Mouse (Mus musculus) cerebellum, adult 11 months (tissue): ENCODE data around the gene 1700028K03Rik.
A peak's percentile ranks its signal among the peaks of the same experiment; 100 is the strongest.

Experiments used
- DNase-seq: peaks from one replicate; pipeline ENCODE4 v3.0.0; 2022

Gene 1700028K03Rik

GRCm38 (mm10) chr5:107545927-107546326 lies 11.4 kb downstream of the 1700028K03Rik start:
- no peak for DNase-seq

- no peak for DNase-seq
Observed at GRCm38 (mm10) chr5:107547955-107548354, 13.4 kb downstream of the 1700028K03Rik start.

GRCm38 (mm10) chr5:107548444-107548843 lies 13.9 kb downstream of the 1700028K03Rik start:
- no peak for DNase-seq

GRCm38 (mm10) chr5:107554336-107554735 lies 19.8 kb downstream of the 1700028K03Rik start:
- no peak for DNase-seq

- DNase-seq = no peak
Observed at GRCm38 (mm10) chr5:107556969-107557368, 22.5 kb downstream of the 1700028K03Rik start.

GRCm38 (mm10) chr5:107569148-107569547 lies 34.6 kb downstream of the 1700028K03Rik start:
- DNase-seq = no peak

GRCm38 (mm10) chr5:107597301-107598077 lies 63.0 kb downstream of the 1700028K03Rik start, which contains the start of the genes Rpap2 and Glmn:
Gene Rpap2 (plus strand): TSS chr5:107597373.
Gene Glmn (minus strand): TSS chr5:107597888.
- peak; percentile 83 for DNase-seq

- DNase-seq = no peak
Observed at GRCm38 (mm10) chr5:107598380-107598779, 63.9 kb downstream of the 1700028K03Rik start.
